In genomic region chr6:87026980-87027379, GRCm38 (mm10) we compare ENCODE assay signal across 15 mouse cellular contexts. TPM values are rescaled to one million over a fixed set of nuclear protein-coding genes. Genes with fewer than 3 reads are reported as not detected.
DNase-seq lines count a peak whose midpoint lies in the region.
"Had no signal": no experiment of that assay in that cellular context is flagged by ENCODE, and none has a peak within 500 bp of the region (broad histone marks: within the 10 kb centered on the region; RNA-seq: fewer than 3 reads in every experiment).

No protein-coding gene starts in this region.

- H3K9me3 ChIP-seq in midbrain, embryonic 10.5 days (replicated peaks) = no peaks in the 10 kb centered on the region
- H3K9me3 ChIP-seq: embryonic facial prominence, embryonic 10.5 days; midbrain, embryonic 12.5 days had no signal

- WGBS in midbrain, embryonic 10.5 days = 89% methylated on average over 7 of the region's 7 CpGs

- H3K27ac ChIP-seq in midbrain, embryonic 10.5 days (replicated peaks) = no peak overlapping the region
- H3K27ac ChIP-seq: embryonic facial prominence, embryonic 10.5 days; midbrain, embryonic 12.5 days had no signal

- peak; percentile 15 for DNase-seq in urinary bladder, postnatal 14 days (ENCODE audit: low spot score)
- DNase-seq in urinary bladder, postnatal 4 days (ENCODE audit: low spot score in 2 of 2) = no peak
- peak; percentile 70 for DNase-seq in gonadal fat pad, adult 2 months (ENCODE audit: low read depth)
- DNase-seq in lung, postnatal 36 days = peak; percentile 84
- no peak for DNase-seq in thymus, adult 18-20 months
- no peak for DNase-seq in cerebellum, postnatal 10 days
- no peak for DNase-seq in midbrain, embryonic 10.5 days (ENCODE audit: low spot score)
- DNase-seq: cerebellum, adult 11 months; gastrocnemius, postnatal 25 days; heart, postnatal 10 days; kidney, adult 11 months; right cerebral cortex, postnatal 25 days; thymus, postnatal 25 days had no signal

- peaks cover 78% of the 10 kb centered on the region for H3K36me3 ChIP-seq in midbrain, embryonic 10.5 days

- H3K27me3 ChIP-seq in midbrain, embryonic 10.5 days (ENCODE audit: low read depth, poor library complexity, severe bottlenecking) = no peaks in the 10 kb centered on the region
- H3K27me3 ChIP-seq: midbrain, embryonic 12.5 days had no signal

- H3K4me3 ChIP-seq in midbrain, embryonic 10.5 days = no peak overlapping the region
- H3K4me3 ChIP-seq: embryonic facial prominence, embryonic 10.5 days; midbrain, embryonic 12.5 days had no signal

- no peaks in the 10 kb centered on the region for H3K4me1 ChIP-seq in midbrain, embryonic 10.5 days
- H3K4me1 ChIP-seq: embryonic facial prominence, embryonic 10.5 days; midbrain, embryonic 12.5 days had no signal

RNA-seq across cellular contexts. Expression of gene Gfpt1, which starts 15.7 kb away (rescaled TPM):
- polyA plus RNA-seq in gonadal fat pad, adult 2 months (2012; rRNA removed) = 20.4 and 24.1 TPM in 2 replicates
- polyA plus RNA-seq in midbrain, embryonic 10.5 days (2016; fragmentation: Nextera tagmentation; extraction: Ambion mirVana) = 11.5 and 13.3 TPM in 2 replicates

RNA-seq across cellular contexts. Expression of gene Nfu1, which starts 17.9 kb away (rescaled TPM):
- 60.8 and 65.8 TPM in 2 replicates for polyA plus RNA-seq in gonadal fat pad, adult 2 months (2012; rRNA removed)
- 88.3 and 93.9 TPM in 2 replicates for polyA plus RNA-seq in midbrain, embryonic 10.5 days (2016; fragmentation: Nextera tagmentation; extraction: Ambion mirVana)

Comparison
In these comparisons a context has a peak if more than half of its experiments do, and no peak if none do; other contexts are left out.
1. DNase-seq: peak in urinary bladder, postnatal 14 days (single experiment), gonadal fat pad, adult 2 months (single experiment) and lung, postnatal 36 days (single experiment); none in urinary bladder, postnatal 4 days (0 of 2), thymus, adult 18-20 months (0 of 2), cerebellum, postnatal 10 days (0 of 2) and midbrain, embryonic 10.5 days (single experiment).